Mouse (Mus musculus) midbrain, embryonic 13.5 days (tissue): ENCODE data around the gene E4f1. TPM values are rescaled to one million over a fixed set of nuclear protein-coding genes. Genes with fewer than 3 reads are reported as not detected.

Source experiments
- ATAC-seq: fragments of 200-750 bp; cut with Nextera tagmentation; 2 replicates; pipeline ENCODE4 v1.8.0; 2017; ENCODE audit warnings: mild to moderate bottlenecking, moderate TSS enrichment, moderate library complexity
- H3K27ac ChIP-seq: fragments of 300-500 bp; sonication (generic); 2 replicates; pipeline ENCODE4 v1.5.1; 2015; ENCODE audit warnings: inconsistent platforms, mild to moderate bottlenecking, moderate library complexity
- H3K27me3 ChIP-seq: fragments of 300-500 bp; sonication (generic); 2 replicates; pipeline ENCODE4 v1.6.1; 2015; ENCODE audit warnings: mild to moderate bottlenecking, inconsistent platforms
- H3K36me3 ChIP-seq: fragments of 300-500 bp; sonication (generic); 2 replicates; pipeline ENCODE4 v1.6.1; 2015; ENCODE audit warnings: mild to moderate bottlenecking, inconsistent platforms
- H3K4me1 ChIP-seq: fragments of 300-500 bp; sonication (generic); replicated peaks from 2 replicates; pipeline ENCODE4 v1.6.1; 2015; ENCODE audit warnings: inconsistent platforms
- H3K4me2 ChIP-seq: fragments of 300-500 bp; sonication (generic); replicated peaks from 2 replicates; pipeline ENCODE4 v1.6.1; 2015; ENCODE audit warnings: moderate library complexity, mild to moderate bottlenecking, inconsistent platforms
- H3K4me3 ChIP-seq: fragments of 300-500 bp; sonication (generic); replicated peaks from 2 replicates; pipeline ENCODE4 v1.5.1; 2015; ENCODE audit warnings: mild to moderate bottlenecking, inconsistent platforms
- H3K9ac ChIP-seq: fragments of 300-500 bp; sonication (generic); replicated peaks from 2 replicates; pipeline ENCODE4 v1.6.1; 2015; ENCODE audit warnings: mild to moderate bottlenecking, inconsistent platforms
- H3K9me3 ChIP-seq: fragments of 300-500 bp; sonication (generic); 2 replicates; pipeline ENCODE4 v1.6.1; 2016; ENCODE audit warnings: mild to moderate bottlenecking, inconsistent platforms
- WGBS: fragments of 180-500 bp; shearing (Covaris S2); methylation state at CpG from one replicate; pipeline ENCODE4 v1.1.7; 2015; 5-methylcytosine and 5-hydroxymethylcytosine counted together
- polyA plus RNA-seq: library from polyadenylated mRNA; unstranded; fragments of >200 nt; fragmentation: Nextera tagmentation; extraction: Ambion mirVana; gene quantifications from 2 replicates; pipeline ENCODE4 v1.2.1, GENCODE M21; 2015

Gene E4f1
- polyA plus RNA-seq, 1 experiment from 2014 or later, result 45.1 TPM

- Histone ChIP-seq H3K27me3 (no peaks in the 10 kb centered on the region), H3K4me3 (peak overlapping the region; percentile 74), H3K4me1 (peaks cover 16% of the 10 kb centered on the region), H3K9me3 (no peaks in the 10 kb centered on the region), H3K4me2 (peak overlapping the region; percentile 59), H3K27ac (no peak overlapping the region), H3K36me3 (peaks cover 30% of the 10 kb centered on the region), H3K9ac (no peak overlapping the region; the same call in 1 of the 2 replicates)
- ATAC-seq, result no peak
- whole genome bisulfite sequencing, result 26% methylated on average over 1 of the region's 1 CpGs
Measured at GRCm38 (mm10) chr17:24479431-24479830, 9.3 kb upstream of the E4f1 start.

GRCm38 (mm10) chr17:24478663-24479380, 8.7 kb upstream of the E4f1 start, which contains the start of gene Mlst8:
Gene Mlst8, minus strand, starts transcription at chr17:24479078.
- H3K4me1 ChIP-seq, result peaks cover 19% of the 10 kb centered on the region
- under 1% methylated on average over 48 of the region's 48 CpGs for WGBS
- H3K4me3 ChIP-seq, result peak within 1 kb of the TSS; percentile 74
- peak within 1 kb of the TSS; percentile 83 for H3K9ac ChIP-seq
- H3K27ac ChIP-seq, result peak within 1 kb of the TSS; percentile 97
- H3K36me3 ChIP-seq, result peaks cover 36% of the 10 kb centered on the region
- H3K4me2 ChIP-seq, result peak within 1 kb of the TSS; percentile 59
- ATAC-seq, result peak; percentile 93
- no peaks in the 10 kb centered on the region for H3K27me3 ChIP-seq
- no peaks in the 10 kb centered on the region for H3K9me3 ChIP-seq

GRCm38 (mm10) chr17:24477985-24478600, 8.0 kb upstream of the E4f1 start:
- ATAC-seq, result peak; percentile 44
- H3K27ac ChIP-seq, result no peak overlapping the region
- H3K36me3 ChIP-seq, result peaks cover 43% of the 10 kb centered on the region

GRCm38 (mm10) chr17:24477053-24477984, 7.2 kb upstream of the E4f1 start:
- no peak overlapping the region for H3K27ac ChIP-seq
- H3K4me3 ChIP-seq, result peak overlapping the region; percentile 74
- H3K4me2 ChIP-seq, result peak overlapping the region; percentile 59
- H3K4me1 ChIP-seq, result peaks cover 34% of the 10 kb centered on the region
- WGBS, result 94% methylated on average over 20 of the region's 20 CpGs
- no peaks in the 10 kb centered on the region for H3K27me3 ChIP-seq
- peak overlapping the region; percentile 83 for H3K9ac ChIP-seq
- peaks cover 50% of the 10 kb centered on the region for H3K36me3 ChIP-seq
- no peaks in the 10 kb centered on the region for H3K9me3 ChIP-seq
- ATAC-seq, result no peak

More at GRCm38 (mm10) chr17:24477985-24478600, 8.0 kb upstream of the E4f1 start:
- peaks cover 26% of the 10 kb centered on the region for H3K4me1 ChIP-seq
- WGBS, result 56% methylated on average over 11 of the region's 11 CpGs
- peak overlapping the region; percentile 74 for H3K4me3 ChIP-seq
- H3K9ac ChIP-seq, result peak overlapping the region; percentile 83
- H3K4me2 ChIP-seq, result peak overlapping the region; percentile 59
- H3K9me3 ChIP-seq, result no peaks in the 10 kb centered on the region
- H3K27me3 ChIP-seq, result no peaks in the 10 kb centered on the region

- no peak overlapping the region for H3K9ac ChIP-seq
- H3K36me3 ChIP-seq, result peaks cover 50% of the 10 kb centered on the region
- no peak for ATAC-seq
- no peaks in the 10 kb centered on the region for H3K9me3 ChIP-seq
- peaks cover 45% of the 10 kb centered on the region for H3K4me1 ChIP-seq
- H3K27ac ChIP-seq, result no peak overlapping the region
- H3K27me3 ChIP-seq, result no peaks in the 10 kb centered on the region
- H3K4me3 ChIP-seq, result no peak overlapping the region
- no peak overlapping the region for H3K4me2 ChIP-seq
- 95% methylated on average over 10 of the region's 10 CpGs for WGBS
Measured at GRCm38 (mm10) chr17:24476022-24476776, 6.1 kb upstream of the E4f1 start.

GRCm38 (mm10) chr17:24475586-24475985, 5.5 kb upstream of the E4f1 start:
- H3K27me3 ChIP-seq, result no peaks in the 10 kb centered on the region
- WGBS, result 91% methylated on average over 6 of the region's 6 CpGs
- H3K9me3 ChIP-seq, result no peaks in the 10 kb centered on the region
- H3K36me3 ChIP-seq, result peaks cover 50% of the 10 kb centered on the region
- H3K4me1 ChIP-seq, result peaks cover 50% of the 10 kb centered on the region
- no peak overlapping the region for H3K27ac ChIP-seq
- H3K4me2 ChIP-seq, result no peak overlapping the region
- ATAC-seq, result no peak
- H3K4me3 ChIP-seq, result no peak overlapping the region
- no peak overlapping the region for H3K9ac ChIP-seq

- Histone ChIP-seq H3K4me2 (no peak overlapping the region), H3K4me3 (no peak overlapping the region), H3K27ac (no peak overlapping the region), H3K9me3 (no peaks in the 10 kb centered on the region), H3K9ac (no peak overlapping the region), H3K36me3 (peaks cover 50% of the 10 kb centered on the region), H3K4me1 (peaks cover 46% of the 10 kb centered on the region), H3K27me3 (no peaks in the 10 kb centered on the region)
- ATAC-seq, result no peak
- WGBS, result 93% methylated on average over 5 of the region's 5 CpGs
Measured at GRCm38 (mm10) chr17:24474557-24474956, 4.4 kb upstream of the E4f1 start.

- peaks cover 48% of the 10 kb centered on the region for H3K4me1 ChIP-seq
- WGBS, result 79% methylated on average over 6 of the region's 6 CpGs
- H3K36me3 ChIP-seq, result peaks cover 50% of the 10 kb centered on the region
- H3K9ac ChIP-seq, result no peak within 1 kb of the TSS; the same call in 1 of the 2 replicates
- no peaks in the 10 kb centered on the region for H3K27me3 ChIP-seq
- no peak for ATAC-seq
- H3K9me3 ChIP-seq, result no peaks in the 10 kb centered on the region
- peak within 1 kb of the TSS; percentile 100; the same call in 1 of the 2 replicates for H3K4me2 ChIP-seq
- no peak within 1 kb of the TSS for H3K27ac ChIP-seq
- H3K4me3 ChIP-seq, result no peak within 1 kb of the TSS
Measured at GRCm38 (mm10) chr17:24473612-24474275, 3.6 kb upstream of the E4f1 start, which contains the start of gene Bricd5. Gene Bricd5, plus strand, starts transcription at chr17:24473884.

GRCm38 (mm10) chr17:24472512-24472911, 2.4 kb upstream of the E4f1 start:
- 94% methylated on average over 4 of the region's 4 CpGs for WGBS
- Histone ChIP-seq H3K36me3 (peaks cover 50% of the 10 kb centered on the region), H3K4me3 (peak overlapping the region; percentile 88)

GRCm38 (mm10) chr17:24470701-24471527, 801 bp upstream of the E4f1 start:
- ATAC-seq, result peak; percentile 22
- Histone ChIP-seq H3K36me3 (peaks cover 35% of the 10 kb centered on the region), H3K9me3 (no peaks in the 10 kb centered on the region), H3K4me3 (peak overlapping the region; percentile 88), H3K4me2 (peak overlapping the region; percentile 100), H3K27me3 (no peaks in the 10 kb centered on the region), H3K9ac (peak overlapping the region; percentile 87), H3K27ac (peak overlapping the region; percentile 86), H3K4me1 (peaks cover 38% of the 10 kb centered on the region)
- WGBS, result 1% methylated on average over 68 of the region's 68 CpGs

More at GRCm38 (mm10) chr17:24472512-24472911, 2.4 kb upstream of the E4f1 start:
- no peaks in the 10 kb centered on the region for H3K27me3 ChIP-seq
- H3K9me3 ChIP-seq, result no peaks in the 10 kb centered on the region
- H3K9ac ChIP-seq, result peak overlapping the region; percentile 87
- no peak for ATAC-seq
- peak overlapping the region; percentile 100 for H3K4me2 ChIP-seq
- no peak overlapping the region for H3K27ac ChIP-seq
- peaks cover 39% of the 10 kb centered on the region for H3K4me1 ChIP-seq
